Mouse (Mus musculus) megakaryocyte progenitor cell, adult 5-6 weeks (primary cell): ENCODE results near the gene Rbms1. TPM values are rescaled to one million over a fixed set of nuclear protein-coding genes. Genes with fewer than 3 reads are reported as not detected.

ENCODE experiments used
- ATAC-seq: replicated peaks from 2 replicates; pipeline ENCODE4 v1.8.0; 2016; ENCODE audit warnings: mild to moderate bottlenecking, moderate TSS enrichment, inconsistent platforms; ENCODE audit not compliant: poor library complexity
- total RNA-seq, 2 experiments: library from RNA; stranded (forward) in 1 of 2; stranded (reverse) in 1 of 2; fragments of 157-497, 149-512 nt in 1 of 2; fragments of 200-1000 nt in 1 of 2; gene quantifications; 2 replicates each; pipeline versions ENCODE4 v1.2.3 to v1.2.4; 2015 to 2017

Rbms1 gene
- total RNA-seq, 2 experiments from 2014 or later: 24.5 to 29.3 TPM

GRCm38 (mm10) chr2:60816307-60816706, 146.7 kb downstream of the Rbms1 start:
- no peak for ATAC-seq

GRCm38 (mm10) chr2:60814788-60815187, 148.2 kb downstream of the Rbms1 start:
- ATAC-seq: no peak

- ATAC-seq: 0 out of 2 replicates have a peak, but pooled peaks have one; percentile 18
These were observed 150.0 kb downstream of the Rbms1 start for GRCm38 (mm10) chr2:60812949-60813348.

- peak; percentile 84 for ATAC-seq
These were observed 152.4 kb downstream of the Rbms1 start for GRCm38 (mm10) chr2:60810617-60811016.

- no peak for ATAC-seq
These were observed 153.5 kb downstream of the Rbms1 start for GRCm38 (mm10) chr2:60809441-60809921.

GRCm38 (mm10) chr2:60808822-60809221, 154.2 kb downstream of the Rbms1 start:
- ATAC-seq: peak; percentile 56

- ATAC-seq: no peak
These were observed 155.4 kb downstream of the Rbms1 start for GRCm38 (mm10) chr2:60807341-60808195.

GRCm38 (mm10) chr2:60804763-60805162, 158.2 kb downstream of the Rbms1 start:
- no peak for ATAC-seq

- peak; percentile 25; the same call in 1 of the 2 replicates for ATAC-seq
These were observed 159.6 kb downstream of the Rbms1 start for GRCm38 (mm10) chr2:60803377-60803776.

- no peak for ATAC-seq
These were observed 160.2 kb downstream of the Rbms1 start for GRCm38 (mm10) chr2:60802828-60803227.

- ATAC-seq: peak; percentile 51; the same call in 1 of the 2 replicates
These were observed 160.8 kb downstream of the Rbms1 start for GRCm38 (mm10) chr2:60802191-60802590.

- ATAC-seq: no peak
These were observed 161.3 kb downstream of the Rbms1 start for GRCm38 (mm10) chr2:60801571-60802155.

- no peak for ATAC-seq
These were observed 162.0 kb downstream of the Rbms1 start for GRCm38 (mm10) chr2:60800921-60801558.

GRCm38 (mm10) chr2:60799816-60800215, 163.2 kb downstream of the Rbms1 start:
- ATAC-seq: no peak

GRCm38 (mm10) chr2:60798767-60799529, 164.0 kb downstream of the Rbms1 start:
- ATAC-seq: no peak

GRCm38 (mm10) chr2:60796969-60797669, 165.9 kb downstream of the Rbms1 start:
- ATAC-seq: peak; percentile 82

- ATAC-seq: no peak
These were observed 166.4 kb downstream of the Rbms1 start for GRCm38 (mm10) chr2:60796616-60796968.

GRCm38 (mm10) chr2:60795861-60796260, 167.1 kb downstream of the Rbms1 start:
- peak; percentile 34; the same call in 1 of the 2 replicates for ATAC-seq

GRCm38 (mm10) chr2:60792506-60792905, 170.5 kb downstream of the Rbms1 start:
- ATAC-seq: no peak

GRCm38 (mm10) chr2:60789126-60789525, 173.9 kb downstream of the Rbms1 start:
- ATAC-seq: no peak
